Mouse (Mus musculus): ENCODE data around the gene Acyp2.

DNA sequence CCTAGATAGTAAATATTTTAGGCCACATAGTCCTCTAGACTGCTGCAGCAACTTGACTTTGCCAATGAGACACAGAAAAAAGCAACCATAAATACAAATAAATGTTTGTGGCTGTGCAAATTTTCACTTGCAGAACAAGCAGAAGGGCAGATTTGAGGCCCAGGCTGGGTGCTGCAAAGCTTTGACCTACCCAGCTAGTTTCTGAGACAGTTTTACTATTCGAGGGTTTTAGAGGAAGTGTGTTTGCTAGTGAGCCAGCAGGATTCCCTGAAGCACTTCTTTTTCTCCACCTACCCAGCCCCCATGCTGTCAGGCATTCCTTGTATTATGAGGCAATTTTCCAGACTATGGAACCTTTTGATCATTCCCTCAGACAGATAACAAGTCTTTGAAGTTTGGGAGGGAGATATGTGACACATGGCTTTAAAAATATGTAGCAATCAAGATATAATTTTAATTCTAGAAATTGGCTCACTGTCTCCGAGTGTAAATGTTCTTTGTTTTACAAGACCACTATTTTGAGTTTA, 31.8 kb downstream of the Acyp2 start:
- TF ChIP-seq POLR2A (IDR thresholded peaks at IDR 0.05; ENCODE audit: low read depth, low read length) (no peak), CTCF (IDR thresholded peaks at IDR 0.05; ENCODE audit: borderline replicate concordance, insufficient read depth, low read length) (no peak)

Measured in embryonic fibroblast, embryonic 13.5 days (primary cell).